Mouse (Mus musculus): Measurements from ENCODE around the gene Usp32. TPM values are rescaled to one million over a fixed set of nuclear protein-coding genes. Genes with fewer than 3 reads are reported as not detected.

Gene Usp32
- polyA plus RNA-seq, 1 experiment from 2014 or later = 4.3 TPM

DNA sequence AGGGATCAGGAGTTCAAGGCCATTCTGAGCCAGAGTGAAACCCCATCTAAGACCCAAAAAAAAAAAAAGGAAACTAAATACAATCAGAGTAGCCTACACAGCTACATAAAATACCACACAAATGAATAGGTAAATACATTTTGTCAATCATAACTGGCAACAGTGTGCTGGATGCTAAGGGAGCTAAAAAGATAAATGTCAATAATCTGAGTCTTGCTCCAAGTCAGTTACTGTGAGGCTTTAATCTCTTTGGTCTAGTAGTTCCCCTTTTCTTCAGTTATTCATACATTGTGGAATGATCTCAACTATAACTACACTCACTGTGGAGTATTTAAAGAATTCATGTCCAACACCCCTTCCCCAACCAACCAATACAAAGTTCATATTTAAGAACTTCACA, 30.0 kb downstream of the Usp32 start:
- DNase-seq (ENCODE audit: low spot score) = no peak
- Histone ChIP-seq H3K4me3 (no peak overlapping the region), H3K27ac (replicated peaks) (no peak overlapping the region), H3K36me3 (peaks cover 11% of the 10 kb centered on the region), H3K4me1 (no peaks in the 10 kb centered on the region), H3K9me3 (replicated peaks) (no peaks in the 10 kb centered on the region), H3K27me3 (ENCODE audit: low read depth, poor library complexity, severe bottlenecking) (no peaks in the 10 kb centered on the region)

DNA sequence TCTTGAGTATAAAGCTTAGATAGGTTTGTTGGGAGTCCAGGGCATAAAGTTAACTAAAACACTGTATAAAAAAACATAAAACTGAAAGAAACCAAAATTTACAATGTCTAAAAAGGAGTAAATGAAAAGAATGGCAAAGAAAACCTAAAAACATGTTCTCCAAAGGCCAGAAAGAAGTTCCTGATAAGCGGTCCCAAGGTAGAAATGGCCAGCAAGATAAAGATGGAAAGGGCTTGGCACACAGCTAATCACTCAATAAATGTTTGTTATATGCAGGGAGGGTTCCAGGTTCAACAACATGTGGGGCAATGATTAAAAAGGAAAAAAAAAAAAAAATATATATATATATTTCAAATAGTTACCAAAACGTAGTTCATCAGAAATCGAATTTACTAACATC, 32.7 kb downstream of the Usp32 start:
- H3K4me1 ChIP-seq = no peaks in the 10 kb centered on the region
- no peak for DNase-seq (ENCODE audit: low spot score)
- H3K27ac ChIP-seq (replicated peaks) = no peak overlapping the region
- no peak overlapping the region for H3K4me3 ChIP-seq
- 89% methylated on average over 3 of the region's 3 CpGs for WGBS
- no peaks in the 10 kb centered on the region for H3K9me3 ChIP-seq (replicated peaks)
- H3K36me3 ChIP-seq = peaks cover 19% of the 10 kb centered on the region
- H3K27me3 ChIP-seq (ENCODE audit: low read depth, poor library complexity, severe bottlenecking) = no peaks in the 10 kb centered on the region

DNA sequence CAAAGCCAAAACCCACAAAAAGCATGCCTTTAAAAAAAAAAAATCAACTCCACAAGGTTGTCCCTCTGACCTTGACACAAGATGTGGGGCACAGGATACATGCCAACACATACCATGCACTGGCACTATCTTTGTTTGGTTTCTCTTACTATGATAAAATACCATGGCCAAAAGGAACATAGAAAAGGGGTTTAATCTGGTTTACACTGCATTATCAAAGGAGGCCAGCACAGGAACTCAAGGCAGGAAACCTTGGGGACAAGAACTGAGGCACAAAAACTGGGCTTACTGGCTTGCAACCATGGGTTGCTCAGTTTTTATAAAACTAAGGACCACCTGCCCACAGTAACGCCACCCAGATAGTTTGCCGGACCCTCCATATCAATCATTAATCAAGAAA, 34.1 kb downstream of the Usp32 start:
- DNase-seq (ENCODE audit: low spot score) = no peak
- Histone ChIP-seq H3K27me3 (ENCODE audit: low read depth, poor library complexity, severe bottlenecking) (no peaks in the 10 kb centered on the region), H3K36me3 (peaks cover 17% of the 10 kb centered on the region), H3K27ac (replicated peaks) (no peak overlapping the region), H3K9me3 (replicated peaks) (no peaks in the 10 kb centered on the region), H3K4me1 (no peaks in the 10 kb centered on the region), H3K4me3 (no peak overlapping the region)
- WGBS = 88% methylated on average over 2 of the region's 2 CpGs

DNA sequence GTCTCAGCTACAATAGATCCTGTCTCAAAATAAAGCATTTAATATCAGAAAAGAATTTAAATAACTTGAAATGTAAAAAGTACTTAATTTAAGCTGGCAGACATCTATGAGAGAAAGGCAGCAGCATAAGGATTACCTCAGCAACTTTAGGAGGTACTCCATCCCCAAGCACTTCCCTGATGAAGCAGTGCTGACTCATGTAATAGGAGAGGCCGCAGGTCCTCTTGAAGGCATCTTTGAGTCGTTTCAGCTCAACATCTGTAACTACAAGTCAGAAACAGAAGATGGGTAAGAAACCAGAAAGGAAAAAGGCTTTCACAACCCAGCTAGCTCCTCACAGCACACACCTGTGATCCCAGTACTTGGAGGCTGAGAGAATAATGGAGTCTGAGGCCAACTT, 36.2 kb downstream of the Usp32 start:
- Histone ChIP-seq H3K36me3 (peaks cover 13% of the 10 kb centered on the region; the same call in 1 of the 2 replicates), H3K9me3 (replicated peaks) (no peaks in the 10 kb centered on the region), H3K27me3 (ENCODE audit: low read depth, poor library complexity, severe bottlenecking) (no peaks in the 10 kb centered on the region), H3K27ac (replicated peaks) (no peak overlapping the region), H3K4me3 (no peak overlapping the region), H3K4me1 (no peaks in the 10 kb centered on the region)
- no peak for DNase-seq (ENCODE audit: low spot score)
- 65% methylated on average over 2 of the region's 2 CpGs for WGBS

DNA sequence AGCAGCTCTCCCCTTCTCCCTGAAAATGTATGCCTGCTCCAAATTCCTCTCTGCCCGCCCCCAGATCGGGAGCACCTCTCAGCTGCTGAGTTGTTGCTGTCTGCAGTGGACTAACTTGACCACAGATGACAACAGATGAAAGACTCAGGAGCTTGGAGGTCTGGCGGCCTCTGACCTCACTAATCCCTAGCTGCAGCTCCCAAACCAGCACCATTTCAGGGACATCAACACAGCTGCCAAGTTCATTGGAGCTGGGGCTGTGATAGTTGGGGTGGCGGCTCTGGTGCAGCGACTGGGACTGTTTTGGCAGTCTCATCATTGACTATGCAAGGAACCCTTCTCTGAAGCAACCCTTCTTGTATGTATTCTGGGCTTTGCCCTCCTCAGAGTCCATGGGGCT, 44.8 kb downstream of the Usp32 start:
- 42% methylated on average over 5 of the region's 5 CpGs for WGBS
- peak overlapping the region; percentile 59; the same call in 1 of the 2 replicates for H3K27ac ChIP-seq (replicated peaks)
- peak; percentile 62 for DNase-seq (ENCODE audit: low spot score)
- peaks cover 10% of the 10 kb centered on the region; the same call in 1 of the 2 replicates for H3K36me3 ChIP-seq
- no peak overlapping the region for H3K4me3 ChIP-seq
- H3K9me3 ChIP-seq (replicated peaks) = peaks cover 4% of the 10 kb centered on the region; the same call in 1 of the 2 replicates
- no peaks in the 10 kb centered on the region for H3K27me3 ChIP-seq (ENCODE audit: low read depth, poor library complexity, severe bottlenecking)
- H3K4me1 ChIP-seq = peaks cover 10% of the 10 kb centered on the region

DNA sequence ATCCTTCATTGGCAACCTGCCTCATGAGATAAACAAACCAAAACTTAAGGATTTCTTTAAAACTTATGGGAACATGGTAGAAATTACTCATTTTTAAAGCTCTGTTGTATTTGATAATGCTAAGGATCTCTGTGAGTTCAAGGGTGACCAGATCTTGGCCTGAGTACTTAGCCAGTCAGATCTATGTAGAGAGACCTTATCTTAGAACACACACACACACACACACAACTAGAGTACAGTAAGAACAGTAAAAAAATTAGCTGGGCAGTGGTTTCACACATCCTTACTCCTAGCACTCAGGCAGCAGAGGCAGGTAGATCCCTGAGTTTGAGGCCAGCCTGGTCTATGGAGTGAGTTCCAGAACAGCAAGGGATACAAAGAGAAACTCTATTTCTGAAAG, 53.7 kb downstream of the Usp32 start:
- H3K36me3 ChIP-seq = peaks cover 30% of the 10 kb centered on the region
- no peak for DNase-seq (ENCODE audit: low spot score)
- no peak overlapping the region for H3K27ac ChIP-seq (replicated peaks)
- no peaks in the 10 kb centered on the region for H3K4me1 ChIP-seq
- H3K4me3 ChIP-seq = no peak overlapping the region
- no peaks in the 10 kb centered on the region for H3K27me3 ChIP-seq (ENCODE audit: low read depth, poor library complexity, severe bottlenecking)
- H3K9me3 ChIP-seq (replicated peaks) = peaks cover 4% of the 10 kb centered on the region; the same call in 1 of the 2 replicates

DNA sequence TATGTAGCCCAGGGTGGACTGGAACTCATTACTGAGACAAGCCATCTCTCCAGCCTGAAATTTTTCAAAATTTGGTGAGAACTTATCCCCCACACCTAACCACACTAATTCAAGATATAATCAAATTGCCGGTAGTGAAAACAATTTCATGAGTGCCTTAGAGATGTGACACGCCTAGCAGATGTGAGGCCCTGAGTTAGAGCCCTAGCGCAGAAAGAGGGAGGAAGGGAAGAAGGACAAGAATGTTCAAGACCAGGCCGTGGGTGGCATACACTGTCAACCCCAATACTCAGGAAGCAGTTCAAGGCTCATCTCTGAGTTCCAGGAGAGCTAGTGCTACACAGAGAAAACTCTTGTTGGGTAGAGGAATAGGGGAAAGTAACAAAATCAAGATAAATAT, 72.1 kb downstream of the Usp32 start:
- H3K9me3 ChIP-seq (replicated peaks) = peaks cover 5% of the 10 kb centered on the region; the same call in 1 of the 2 replicates
- no peaks in the 10 kb centered on the region for H3K27me3 ChIP-seq (ENCODE audit: low read depth, poor library complexity, severe bottlenecking)
- WGBS = 96% methylated on average over 4 of the region's 4 CpGs
- H3K36me3 ChIP-seq = peaks cover 34% of the 10 kb centered on the region
- H3K4me3 ChIP-seq = no peak overlapping the region
- no peak overlapping the region for H3K27ac ChIP-seq (replicated peaks)
- H3K4me1 ChIP-seq = no peaks in the 10 kb centered on the region
- DNase-seq (ENCODE audit: low spot score) = no peak

GRCm38 (mm10) chr11:85058562-85058961, 81.4 kb downstream of the Usp32 start:
- Histone ChIP-seq H3K27me3 (ENCODE audit: low read depth, poor library complexity, severe bottlenecking) (no peaks in the 10 kb centered on the region), H3K4me1 (no peaks in the 10 kb centered on the region), H3K4me3 (no peak overlapping the region), H3K27ac (replicated peaks) (no peak overlapping the region), H3K36me3 (peaks cover 14% of the 10 kb centered on the region; the same call in 1 of the 2 replicates), H3K9me3 (replicated peaks) (0 out of 2 replicates have a peak, but pooled peaks cover 4% of the 10 kb centered on the region)
- WGBS = 97% methylated on average over 4 of the region's 4 CpGs
- no peak for DNase-seq (ENCODE audit: low spot score)

GRCm38 (mm10) chr11:85057544-85057943, 82.4 kb downstream of the Usp32 start:
- 95% methylated on average over 1 of the region's 1 CpGs for WGBS
- no peak for DNase-seq (ENCODE audit: low spot score)

DNA sequence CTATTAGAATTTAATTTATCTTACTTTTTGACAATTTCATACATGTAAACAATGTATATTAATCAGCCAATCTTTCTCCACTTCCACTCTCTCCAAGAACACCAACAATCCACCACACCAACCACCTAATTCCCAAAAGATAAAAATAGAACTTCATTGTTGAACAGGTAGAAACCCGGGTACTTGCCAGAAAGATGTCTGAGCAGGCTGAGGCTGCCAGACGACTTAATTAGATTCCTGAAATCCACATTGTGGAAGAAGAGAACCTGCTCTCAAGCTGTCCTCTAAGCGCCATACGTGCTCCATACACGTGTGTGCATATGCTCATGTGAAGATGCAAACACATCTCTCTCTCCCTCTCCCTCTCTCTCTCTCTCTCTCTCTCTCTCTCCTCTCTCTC, 83.1 kb downstream of the Usp32 start:
- DNase-seq (ENCODE audit: low spot score) = no peak
- Histone ChIP-seq H3K27ac (replicated peaks) (no peak overlapping the region), H3K4me3 (no peak overlapping the region), H3K4me1 (no peaks in the 10 kb centered on the region), H3K36me3 (peaks cover 14% of the 10 kb centered on the region; the same call in 1 of the 2 replicates), H3K27me3 (ENCODE audit: low read depth, poor library complexity, severe bottlenecking) (no peaks in the 10 kb centered on the region), H3K9me3 (replicated peaks) (0 out of 2 replicates have a peak, but pooled peaks cover 3% of the 10 kb centered on the region)
- WGBS = 81% methylated on average over 5 of the region's 5 CpGs

More at GRCm38 (mm10) chr11:85057544-85057943, 82.4 kb downstream of the Usp32 start:
- no peak overlapping the region for H3K4me3 ChIP-seq
- H3K27me3 ChIP-seq (ENCODE audit: low read depth, poor library complexity, severe bottlenecking) = no peaks in the 10 kb centered on the region
- no peaks in the 10 kb centered on the region for H3K4me1 ChIP-seq
- H3K36me3 ChIP-seq = peaks cover 14% of the 10 kb centered on the region; the same call in 1 of the 2 replicates
- 0 out of 2 replicates have a peak, but pooled peaks cover 4% of the 10 kb centered on the region for H3K9me3 ChIP-seq (replicated peaks)
- H3K27ac ChIP-seq (replicated peaks) = no peak overlapping the region

- Histone ChIP-seq H3K27ac (replicated peaks) (no peak overlapping the region), H3K36me3 (peaks cover 19% of the 10 kb centered on the region; the same call in 1 of the 2 replicates), H3K9me3 (replicated peaks) (no peaks in the 10 kb centered on the region), H3K4me3 (no peak overlapping the region), H3K4me1 (no peaks in the 10 kb centered on the region), H3K27me3 (ENCODE audit: low read depth, poor library complexity, severe bottlenecking) (no peaks in the 10 kb centered on the region)
- WGBS = 84% methylated on average over 2 of the region's 2 CpGs
- no peak for DNase-seq (ENCODE audit: low spot score)
Measured at GRCm38 (mm10) chr11:85055561-85055960, 84.4 kb downstream of the Usp32 start.

DNA sequence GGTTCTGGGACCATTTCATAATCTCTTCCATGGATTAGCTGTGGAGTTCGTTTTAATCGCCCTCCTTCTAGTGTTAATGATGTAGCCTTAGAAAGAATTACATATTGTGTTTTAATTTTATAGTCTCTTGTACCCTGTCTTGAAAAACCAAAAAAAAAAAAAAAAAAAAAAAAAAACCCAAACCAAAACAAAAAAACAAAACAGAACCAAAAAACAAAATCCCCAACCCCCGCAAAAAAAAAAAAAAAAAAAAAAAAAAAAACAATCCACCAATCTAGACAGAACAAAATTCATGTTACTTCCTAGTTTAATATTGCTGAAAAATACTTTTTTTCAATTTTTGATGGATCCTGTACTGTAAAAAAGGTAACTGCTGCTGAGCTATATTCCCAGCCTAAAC, 100.7 kb downstream of the Usp32 start:
- H3K36me3 ChIP-seq = peaks cover 52% of the 10 kb centered on the region
- 87% methylated on average over 3 of the region's 3 CpGs for WGBS
- H3K4me3 ChIP-seq = no peak overlapping the region
- DNase-seq (ENCODE audit: low spot score) = no peak
- no peak overlapping the region for H3K27ac ChIP-seq (replicated peaks)
- no peaks in the 10 kb centered on the region for H3K27me3 ChIP-seq (ENCODE audit: low read depth, poor library complexity, severe bottlenecking)
- H3K9me3 ChIP-seq (replicated peaks) = no peaks in the 10 kb centered on the region
- H3K4me1 ChIP-seq = no peaks in the 10 kb centered on the region

- Histone ChIP-seq H3K36me3 (peaks cover 51% of the 10 kb centered on the region), H3K27ac (replicated peaks) (no peak overlapping the region), H3K4me3 (no peak overlapping the region), H3K4me1 (no peaks in the 10 kb centered on the region), H3K9me3 (replicated peaks) (no peaks in the 10 kb centered on the region), H3K27me3 (ENCODE audit: low read depth, poor library complexity, severe bottlenecking) (no peaks in the 10 kb centered on the region)
- DNase-seq (ENCODE audit: low spot score) = no peak
Measured at GRCm38 (mm10) chr11:85013121-85013520, 126.8 kb downstream of the Usp32 start.

DNA sequence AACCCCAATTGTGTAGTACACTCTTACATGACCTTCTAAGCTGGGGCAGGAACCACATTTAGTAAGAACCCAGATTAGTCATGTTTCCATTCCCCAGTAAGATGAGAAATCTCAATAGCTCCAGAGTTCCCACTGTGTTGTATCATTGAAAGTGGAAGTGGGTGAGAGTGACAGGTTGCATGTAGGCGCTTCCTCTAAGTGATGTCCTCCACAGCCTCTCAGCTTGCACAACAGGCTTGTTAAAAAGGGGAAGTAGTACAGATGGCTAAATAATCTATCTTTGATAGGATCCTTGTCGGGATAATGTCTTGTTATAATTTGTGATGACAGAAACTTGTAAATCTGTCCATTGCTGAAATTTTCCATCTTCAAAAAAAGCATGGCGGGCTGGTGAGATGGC, 136.4 kb downstream of the Usp32 start:
- Histone ChIP-seq H3K36me3 (peaks cover 35% of the 10 kb centered on the region), H3K4me3 (no peak overlapping the region), H3K27me3 (ENCODE audit: low read depth, poor library complexity, severe bottlenecking) (no peaks in the 10 kb centered on the region), H3K9me3 (replicated peaks) (no peaks in the 10 kb centered on the region), H3K27ac (replicated peaks) (no peak overlapping the region), H3K4me1 (no peaks in the 10 kb centered on the region)
- DNase-seq (ENCODE audit: low spot score) = no peak
- WGBS = 95% methylated on average over 3 of the region's 3 CpGs
